ENCODE assay signal across 8 mouse cellular contexts in genomic region chr17:6783756-6784357, GRCm38 (mm10). TPM values are rescaled to one million over a fixed set of nuclear protein-coding genes. Genes with fewer than 3 reads are reported as not detected.
DNase-seq lines count a peak whose midpoint lies in the region; ATAC-seq and TF ChIP-seq lines count a peak whose summit lies in the region.

No protein-coding gene starts in this region.

- no peak for TF ChIP-seq CTCF in intestine, postnatal 0 days (IDR thresholded peaks at IDR 0.05; ENCODE audit: low read depth)

- H3K4me1 ChIP-seq in erythroblast, embryonic 14.5 days (ENCODE audit: control insufficient read depth): peaks cover 49% of the 10 kb centered on the region
- peaks cover 34% of the 10 kb centered on the region for H3K4me1 ChIP-seq in embryonic facial prominence, embryonic 10.5 days
- H3K4me1 ChIP-seq in intestine, postnatal 0 days (replicated peaks; ENCODE audit: control insufficient read depth, insufficient read depth, low read length): peaks cover 3% of the 10 kb centered on the region
- peaks cover 32% of the 10 kb centered on the region for H3K4me1 ChIP-seq in midbrain, embryonic 13.5 days (replicated peaks)

- H3K27ac ChIP-seq in embryonic facial prominence, embryonic 10.5 days (replicated peaks): peak overlapping the region; percentile 92
- peak overlapping the region; percentile 97; the same call in 1 of the 2 replicates for H3K27ac ChIP-seq in intestine, postnatal 0 days (ENCODE audit: low read depth, low read length)
- H3K27ac ChIP-seq in midbrain, embryonic 13.5 days: no peak overlapping the region

- ATAC-seq in erythroblast, adult 5-6 weeks (replicated peaks; ENCODE audit: low FRiP score, poor library complexity, severe bottlenecking): no peak
- ATAC-seq in intestine, postnatal 0 days: no peak
- ATAC-seq in midbrain, embryonic 13.5 days: no peak

- peak overlapping the region; percentile 88 for H3K4me3 ChIP-seq in erythroblast, embryonic 14.5 days (replicated peaks)
- H3K4me3 ChIP-seq in embryonic facial prominence, embryonic 10.5 days: peak overlapping the region; percentile 87
- peak overlapping the region; percentile 88 for H3K4me3 ChIP-seq in intestine, postnatal 0 days (ENCODE audit: low read depth, low read length)
- H3K4me3 ChIP-seq in midbrain, embryonic 13.5 days (replicated peaks): peak overlapping the region; percentile 75

- peaks cover 4% of the 10 kb centered on the region for H3K36me3 ChIP-seq in erythroblast, embryonic 14.5 days (ENCODE audit: control insufficient read depth)
- H3K36me3 ChIP-seq in embryonic facial prominence, embryonic 10.5 days (replicated peaks): no peaks in the 10 kb centered on the region
- H3K36me3 ChIP-seq in intestine, postnatal 0 days (ENCODE audit: control insufficient read depth, insufficient read depth): no peaks in the 10 kb centered on the region
- H3K36me3 ChIP-seq in midbrain, embryonic 13.5 days: no peaks in the 10 kb centered on the region

- WGBS in embryonic facial prominence, embryonic 10.5 days: 37% methylated on average over 10 of the region's 10 CpGs
- 29% methylated on average over 10 of the region's 10 CpGs for WGBS in intestine, postnatal 0 days
- 41% methylated on average over 10 of the region's 10 CpGs for WGBS in midbrain, embryonic 13.5 days

- DNase-seq in embryonic facial prominence, embryonic 10.5 days (ENCODE audit: low spot score): no peak
- no peak for DNase-seq in adrenal gland, adult 8-10 months
- DNase-seq in left cerebral cortex, postnatal 25 days (ENCODE audit: low spot score in 2 of 2): no peak
- DNase-seq in left cerebral cortex, adult 18-20 months (ENCODE audit: low spot score in 2 of 2): no peak

- H3K9ac ChIP-seq in intestine, postnatal 0 days (ENCODE audit: low read depth, low read length): peak overlapping the region; percentile 92; the same call in 1 of the 2 replicates
- no peak overlapping the region for H3K9ac ChIP-seq in midbrain, embryonic 13.5 days (replicated peaks)

- no peaks in the 10 kb centered on the region for H3K27me3 ChIP-seq in erythroblast, embryonic 14.5 days (ENCODE audit: control insufficient read depth)
- H3K27me3 ChIP-seq in embryonic facial prominence, embryonic 10.5 days (replicated peaks; ENCODE audit: low read depth, poor library complexity, severe bottlenecking): peaks cover 50% of the 10 kb centered on the region
- no peaks in the 10 kb centered on the region for H3K27me3 ChIP-seq in intestine, postnatal 0 days (replicated peaks; ENCODE audit: control insufficient read depth, insufficient read depth, low read length)
- peaks cover 58% of the 10 kb centered on the region for H3K27me3 ChIP-seq in midbrain, embryonic 13.5 days

- no peaks in the 10 kb centered on the region for H3K9me3 ChIP-seq in erythroblast, embryonic 14.5 days (ENCODE audit: control insufficient read depth, low read length)
- no peaks in the 10 kb centered on the region for H3K9me3 ChIP-seq in embryonic facial prominence, embryonic 10.5 days
- no peaks in the 10 kb centered on the region for H3K9me3 ChIP-seq in intestine, postnatal 0 days (ENCODE audit: control insufficient read depth)
- H3K9me3 ChIP-seq in midbrain, embryonic 13.5 days: no peaks in the 10 kb centered on the region

- intact Hi-C loops in left cerebral cortex, postnatal 25 days (cut with DNase I): loop anchor here (2.0 to 5.0 kb wide), 3 partner anchors 43 to 108 kb away; no protein-coding TSS in a partner anchor

- H3K4me2 ChIP-seq in intestine, postnatal 0 days (replicated peaks; ENCODE audit: low read depth): peak overlapping the region; percentile 88
- H3K4me2 ChIP-seq in midbrain, embryonic 13.5 days (replicated peaks): peak overlapping the region; percentile 99

RNA-seq across cellular contexts. Expression of gene Ezr, which starts 1.3 kb away (rescaled TPM):
- polyA plus RNA-seq in erythroblast, embryonic 14.5 days (2012): 10.2 and 11.2 TPM in 2 replicates
- total RNA-seq in erythroblast, adult 5-6 weeks (2015; ENCODE audit: low replicate concordance): 9.4 and 23.2 TPM in 2 replicates
- total RNA-seq in erythroblast, adult 5-6 weeks (2017; ENCODE audit: low replicate concordance): 64.2 and 120 TPM in 2 replicates
- 51.6 and 55.0 TPM in 2 replicates for polyA plus RNA-seq in embryonic facial prominence, embryonic 10.5 days (2016; fragmentation: Nextera tagmentation; extraction: Ambion mirVana)
- 342 and 379 TPM in 2 replicates for polyA plus RNA-seq in intestine, postnatal 0 days (2015; fragmentation: Nextera tagmentation; extraction: Ambion mirVana)
- 36.2 and 43.1 TPM in 2 replicates for polyA plus RNA-seq in midbrain, embryonic 13.5 days (2015; fragmentation: Nextera tagmentation; extraction: Ambion mirVana)
- total RNA-seq in adrenal gland, adult 8-10 months (2022): 10 to 100 TPM; 18.8 to 34.8 (median 23.9) TPM
- 10 to 100 TPM; 44.7 to 55.6 TPM for total RNA-seq in left cerebral cortex, postnatal 25 days (2021)
- 10 to 100 TPM; 42.4 to 46.8 TPM for total RNA-seq in left cerebral cortex, adult 18-20 months (2021)
